Mouse (Mus musculus): ENCODE results near the gene Ckm. TPM values are rescaled to one million over a fixed set of nuclear protein-coding genes. Genes with fewer than 3 reads are reported as not detected.

Ckm gene
- polyA plus RNA-seq, 1 experiment from 2014 or later = 60.6 TPM

DNA sequence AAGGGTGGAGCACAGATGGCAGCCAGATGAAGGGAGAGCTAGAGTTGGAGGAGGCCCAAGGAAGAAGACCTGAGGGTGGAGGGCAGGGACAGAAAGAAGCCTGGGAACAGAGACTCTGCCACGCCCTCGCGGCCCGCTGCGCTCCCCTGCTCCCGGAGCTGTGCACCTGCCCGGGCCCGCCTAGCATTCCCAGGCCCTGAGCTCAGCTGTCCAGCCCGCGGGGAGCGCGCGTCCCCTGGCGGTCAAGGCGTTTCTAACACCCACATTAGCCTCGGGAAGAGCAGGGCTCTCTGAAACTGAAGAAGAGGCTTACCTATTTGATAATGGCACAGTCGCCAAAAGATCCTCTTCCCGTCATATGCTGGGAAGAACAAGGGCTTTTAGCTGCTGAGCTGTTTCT lies 40.7 kb upstream of the Ckm start:
- 1% methylated on average over 18 of the region's 18 CpGs for WGBS
- Histone ChIP-seq H3K27ac (ENCODE audit: poor library complexity, severe bottlenecking) (peak overlapping the region; percentile 94), H3K4me2 (peak overlapping the region; percentile 88), H3K27me3 (replicated peaks) (peaks cover 5% of the 10 kb centered on the region; the same call in 1 of the 2 replicates), H3K9ac (peak overlapping the region; percentile 58), H3K9me3 (replicated peaks) (no peaks in the 10 kb centered on the region), H3K36me3 (peaks cover 3% of the 10 kb centered on the region; the same call in 1 of the 2 replicates), H3K4me3 (peak overlapping the region; percentile 7; the same call in 1 of the 2 replicates), H3K4me1 (replicated peaks) (peaks cover 33% of the 10 kb centered on the region)
- no peak for ATAC-seq (ENCODE audit: insufficient number of reproducible peaks, low FRiP score)

DNA sequence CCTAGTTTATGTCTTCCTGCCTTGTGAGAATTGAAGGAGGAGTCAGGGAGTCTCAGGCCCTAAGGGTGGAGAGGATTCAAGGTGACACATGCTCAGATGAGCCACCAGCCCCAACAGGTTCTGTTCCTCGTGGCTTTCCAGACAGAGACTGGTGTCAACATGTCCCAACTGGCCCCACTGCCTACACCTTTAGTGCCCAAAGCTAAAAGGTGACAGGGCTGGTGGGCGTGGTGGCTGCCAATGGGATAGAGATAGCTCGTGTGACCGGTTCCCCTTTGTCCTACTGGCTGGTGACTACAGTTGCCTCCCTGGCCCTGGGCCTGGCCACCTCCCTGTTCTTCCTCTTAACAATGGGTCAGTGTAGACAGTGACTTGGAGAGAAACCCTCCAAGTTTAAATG lies 39.2 kb upstream of the Ckm start:
- H3K27ac ChIP-seq (ENCODE audit: poor library complexity, severe bottlenecking) = no peak overlapping the region
- H3K9me3 ChIP-seq (replicated peaks) = no peaks in the 10 kb centered on the region
- H3K27me3 ChIP-seq (replicated peaks) = peaks cover 13% of the 10 kb centered on the region; the same call in 1 of the 2 replicates
- H3K4me3 ChIP-seq = no peak overlapping the region
- no peak for ATAC-seq (ENCODE audit: insufficient number of reproducible peaks, low FRiP score)
- WGBS = 65% methylated on average over 4 of the region's 4 CpGs
- H3K36me3 ChIP-seq = peaks cover 17% of the 10 kb centered on the region
- peaks cover 39% of the 10 kb centered on the region for H3K4me1 ChIP-seq (replicated peaks)
- H3K9ac ChIP-seq = no peak overlapping the region
- H3K4me2 ChIP-seq = no peak overlapping the region

GRCm38 (mm10) chr7:19368380-19368779 lies 36.2 kb upstream of the Ckm start:
- Histone ChIP-seq H3K27me3 (replicated peaks) (peaks cover 13% of the 10 kb centered on the region; the same call in 1 of the 2 replicates), H3K36me3 (peaks cover 41% of the 10 kb centered on the region), H3K27ac (ENCODE audit: poor library complexity, severe bottlenecking) (no peak overlapping the region), H3K9ac (no peak overlapping the region), H3K4me2 (no peak overlapping the region), H3K4me1 (replicated peaks) (peaks cover 17% of the 10 kb centered on the region), H3K9me3 (replicated peaks) (no peaks in the 10 kb centered on the region), H3K4me3 (no peak overlapping the region)
- WGBS = 18% methylated on average over 16 of the region's 16 CpGs
- 0 out of 2 replicates have a peak, but pooled peaks have one; percentile 27 for ATAC-seq (ENCODE audit: insufficient number of reproducible peaks, low FRiP score)

DNA sequence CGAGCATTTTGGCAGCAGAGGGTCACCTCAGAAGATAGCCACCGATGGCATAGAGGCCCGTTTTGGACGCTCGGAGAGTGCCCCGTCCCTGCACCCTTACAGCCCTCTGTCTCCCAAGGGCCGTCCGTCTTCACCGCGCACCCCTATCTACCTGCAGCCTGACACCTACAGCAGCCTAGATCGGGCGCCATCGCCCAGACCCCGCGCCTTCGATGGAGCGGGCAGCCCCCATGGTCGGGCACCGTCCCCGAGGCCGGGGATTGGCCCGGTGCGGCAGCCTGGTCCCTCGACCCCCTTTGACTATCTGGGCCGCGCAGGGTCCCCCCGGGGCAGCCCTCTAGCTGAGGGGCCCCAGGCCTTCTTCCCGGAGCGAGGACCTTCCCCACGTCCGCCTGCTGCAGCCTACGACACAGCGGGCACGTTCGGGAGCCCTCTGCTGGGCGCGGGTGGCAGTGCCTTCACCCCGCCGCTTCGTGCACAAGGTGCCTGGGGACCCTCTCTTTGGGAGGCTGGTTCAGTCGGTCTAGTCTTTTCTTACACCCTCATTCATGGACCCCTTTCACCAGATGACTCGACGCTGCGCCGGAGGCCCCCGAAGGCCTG lies 34.7 kb upstream of the Ckm start:
- peak overlapping the region; percentile 61 for H3K4me2 ChIP-seq
- H3K27ac ChIP-seq (ENCODE audit: poor library complexity, severe bottlenecking) = no peak overlapping the region
- peaks cover 56% of the 10 kb centered on the region for H3K36me3 ChIP-seq
- H3K27me3 ChIP-seq (replicated peaks) = peaks cover 13% of the 10 kb centered on the region; the same call in 1 of the 2 replicates
- peaks cover 7% of the 10 kb centered on the region; the same call in 1 of the 2 replicates for H3K4me1 ChIP-seq (replicated peaks)
- H3K9me3 ChIP-seq (replicated peaks) = no peaks in the 10 kb centered on the region
- H3K4me3 ChIP-seq = peak overlapping the region; percentile 28
- ATAC-seq (ENCODE audit: insufficient number of reproducible peaks, low FRiP score) = peak; percentile 31; the same call in 1 of the 2 replicates
- H3K9ac ChIP-seq = peak overlapping the region; percentile 32; the same call in 1 of the 2 replicates
- WGBS = 16% methylated on average over 46 of the region's 46 CpGs

- Histone ChIP-seq H3K4me3 (no peak overlapping the region), H3K4me1 (replicated peaks) (peaks cover 11% of the 10 kb centered on the region; the same call in 1 of the 2 replicates), H3K9me3 (replicated peaks) (no peaks in the 10 kb centered on the region), H3K27me3 (replicated peaks) (peaks cover 13% of the 10 kb centered on the region; the same call in 1 of the 2 replicates), H3K9ac (no peak overlapping the region), H3K4me2 (no peak overlapping the region), H3K36me3 (peaks cover 88% of the 10 kb centered on the region), H3K27ac (ENCODE audit: poor library complexity, severe bottlenecking) (no peak overlapping the region)
- 83% methylated on average over 2 of the region's 2 CpGs for WGBS
- no peak for ATAC-seq (ENCODE audit: insufficient number of reproducible peaks, low FRiP score)
Measured at GRCm38 (mm10) chr7:19373367-19373766, 31.2 kb upstream of the Ckm start.

DNA sequence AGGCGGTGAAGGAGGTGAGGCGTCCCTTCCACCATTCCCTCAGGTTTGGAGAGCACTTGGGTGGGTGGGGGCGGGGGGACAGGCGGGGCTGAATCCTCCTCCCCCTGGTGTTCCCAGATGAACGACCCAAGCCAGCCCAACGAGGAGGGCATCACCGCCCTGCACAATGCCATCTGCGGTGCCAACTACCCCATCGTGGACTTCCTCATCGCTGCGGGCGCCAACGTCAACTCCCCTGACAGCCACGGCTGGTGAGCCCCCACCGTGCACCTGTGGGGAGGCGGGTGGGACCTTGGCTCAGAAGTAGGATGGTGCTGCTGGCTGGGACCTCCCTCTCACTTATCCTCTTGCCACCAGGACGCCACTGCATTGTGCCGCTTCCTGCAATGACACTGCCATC lies 29.2 kb upstream of the Ckm start:
- ATAC-seq (ENCODE audit: insufficient number of reproducible peaks, low FRiP score) = no peak
- WGBS = 78% methylated on average over 18 of the region's 18 CpGs
- Histone ChIP-seq H3K27me3 (replicated peaks) (no peaks in the 10 kb centered on the region), H3K4me2 (no peak overlapping the region), H3K36me3 (peaks cover 78% of the 10 kb centered on the region), H3K27ac (ENCODE audit: poor library complexity, severe bottlenecking) (no peak overlapping the region), H3K4me3 (no peak overlapping the region), H3K4me1 (replicated peaks) (peaks cover 4% of the 10 kb centered on the region; the same call in 1 of the 2 replicates), H3K9me3 (replicated peaks) (no peaks in the 10 kb centered on the region), H3K9ac (no peak overlapping the region)

GRCm38 (mm10) chr7:19376019-19376418 lies 28.6 kb upstream of the Ckm start:
- H3K4me3 ChIP-seq = no peak overlapping the region
- H3K9me3 ChIP-seq (replicated peaks) = no peaks in the 10 kb centered on the region
- H3K27me3 ChIP-seq (replicated peaks) = no peaks in the 10 kb centered on the region
- no peak overlapping the region for H3K27ac ChIP-seq (ENCODE audit: poor library complexity, severe bottlenecking)
- peaks cover 4% of the 10 kb centered on the region; the same call in 1 of the 2 replicates for H3K4me1 ChIP-seq (replicated peaks)
- H3K36me3 ChIP-seq = peaks cover 72% of the 10 kb centered on the region
- H3K4me2 ChIP-seq = no peak overlapping the region
- H3K9ac ChIP-seq = no peak overlapping the region
- no peak for ATAC-seq (ENCODE audit: insufficient number of reproducible peaks, low FRiP score)
- WGBS = 85% methylated on average over 4 of the region's 4 CpGs

- no peaks in the 10 kb centered on the region for H3K27me3 ChIP-seq (replicated peaks)
- 56% methylated on average over 8 of the region's 8 CpGs for WGBS
- H3K4me3 ChIP-seq = no peak overlapping the region
- H3K4me1 ChIP-seq (replicated peaks) = peaks cover 12% of the 10 kb centered on the region
- H3K36me3 ChIP-seq = peaks cover 57% of the 10 kb centered on the region
- 0 out of 2 replicates have a peak overlapping the region, but pooled peaks have one; percentile 5 for H3K27ac ChIP-seq (ENCODE audit: poor library complexity, severe bottlenecking)
- H3K4me2 ChIP-seq = no peak overlapping the region
- H3K9ac ChIP-seq = 0 out of 2 replicates have a peak overlapping the region, but pooled peaks have one; percentile 4
- no peaks in the 10 kb centered on the region for H3K9me3 ChIP-seq (replicated peaks)
- no peak for ATAC-seq (ENCODE audit: insufficient number of reproducible peaks, low FRiP score)
Measured at GRCm38 (mm10) chr7:19378049-19378448, 26.5 kb upstream of the Ckm start.

GRCm38 (mm10) chr7:19381377-19382165 lies 23.0 kb upstream of the Ckm start, which contains the start of gene Ercc2:
Gene Ercc2 (plus strand): TSS chr7:19382010.
- peak within 1 kb of the TSS; percentile 44; the same call in 1 of the 2 replicates for H3K27ac ChIP-seq (ENCODE audit: poor library complexity, severe bottlenecking)
- WGBS = 6% methylated on average over 47 of the region's 48 CpGs

GRCm38 (mm10) chr7:19382166-19382541 lies 22.4 kb upstream of the Ckm start:
- H3K4me2 ChIP-seq = peak overlapping the region; percentile 97
- peak overlapping the region; percentile 91 for H3K9ac ChIP-seq
- peaks cover 53% of the 10 kb centered on the region for H3K36me3 ChIP-seq
- H3K9me3 ChIP-seq (replicated peaks) = no peaks in the 10 kb centered on the region
- WGBS = 0% methylated on average over 36 of the region's 37 CpGs
- peaks cover 21% of the 10 kb centered on the region for H3K4me1 ChIP-seq (replicated peaks)
- H3K4me3 ChIP-seq = peak overlapping the region; percentile 98
- peak overlapping the region; percentile 44; the same call in 1 of the 2 replicates for H3K27ac ChIP-seq (ENCODE audit: poor library complexity, severe bottlenecking)
- peak; percentile 68 for ATAC-seq (ENCODE audit: insufficient number of reproducible peaks, low FRiP score)
- H3K27me3 ChIP-seq (replicated peaks) = no peaks in the 10 kb centered on the region

More at GRCm38 (mm10) chr7:19381377-19382165, 23.0 kb upstream of the Ckm start, which contains the start of gene Ercc2:
- peak; percentile 97 for ATAC-seq (ENCODE audit: insufficient number of reproducible peaks, low FRiP score)
- Histone ChIP-seq H3K4me3 (peak within 1 kb of the TSS; percentile 98), H3K27me3 (replicated peaks) (no peaks in the 10 kb centered on the region), H3K9me3 (replicated peaks) (no peaks in the 10 kb centered on the region), H3K9ac (peak within 1 kb of the TSS; percentile 91), H3K4me2 (peak within 1 kb of the TSS; percentile 97), H3K4me1 (replicated peaks) (peaks cover 21% of the 10 kb centered on the region), H3K36me3 (peaks cover 52% of the 10 kb centered on the region)

GRCm38 (mm10) chr7:19383708-19384107 lies 20.9 kb upstream of the Ckm start:
- 87% methylated on average over 9 of the region's 9 CpGs for WGBS

More at GRCm38 (mm10) chr7:19383708-19384107, 20.9 kb upstream of the Ckm start:
- peaks cover 17% of the 10 kb centered on the region for H3K4me1 ChIP-seq (replicated peaks)
- H3K9ac ChIP-seq = no peak overlapping the region
- H3K9me3 ChIP-seq (replicated peaks) = no peaks in the 10 kb centered on the region
- no peak for ATAC-seq (ENCODE audit: insufficient number of reproducible peaks, low FRiP score)
- H3K4me3 ChIP-seq = no peak overlapping the region
- H3K27ac ChIP-seq (ENCODE audit: poor library complexity, severe bottlenecking) = no peak overlapping the region
- H3K27me3 ChIP-seq (replicated peaks) = no peaks in the 10 kb centered on the region
- H3K36me3 ChIP-seq = peaks cover 56% of the 10 kb centered on the region
- H3K4me2 ChIP-seq = no peak overlapping the region
